Mouse (Mus musculus): ENCODE measurements around the gene Phf1.

- TF ChIP-seq CTCF (conservative IDR thresholded peaks at IDR 0.05; ENCODE audit: low read length) (peak; percentile 88), NANOG (IDR thresholded peaks at IDR 0.05; ENCODE audit: borderline replicate concordance, low read length) (no peak), POU5F1 (IDR thresholded peaks at IDR 0.05; ENCODE audit: borderline replicate concordance, low read length) (no peak)
These were observed 16.0 kb upstream of the Phf1 start, which contains the start of gene Kifc5b for GRCm38 (mm10) chr17:26916711-26917482.

Data from E14TG2a.4 (cell line).